Mouse (Mus musculus) monocyte, adult 5-6 weeks (primary cell): ENCODE data around the gene Timm9. TPM values are rescaled to one million over a fixed set of nuclear protein-coding genes. Genes with fewer than 3 reads are reported as not detected.
"Not testable (repeated sequence)": the region's sequence is repeated elsewhere in the genome, so short reads cannot be mapped to it uniquely, and the experiment has no call there.

Source experiments
- ATAC-seq: fragments of 153-309, 156-312 bp; replicated peaks from 2 replicates; pipeline ENCODE4 v1.8.0; 2017; ENCODE audit warnings: mild to moderate bottlenecking; ENCODE audit not compliant: low TSS enrichment, insufficient number of reproducible peaks, severe bottlenecking, poor library complexity, low FRiP score
- total RNA-seq: library from RNA; stranded (forward); fragments of 200-1000, 200-491, 200-594 nt; gene quantifications from 3 replicates; pipeline ENCODE4 v1.2.3, GENCODE M21; 2017

Gene Timm9
- total RNA-seq, 1 experiment from 2014 or later: 8.5 TPM

DNA sequence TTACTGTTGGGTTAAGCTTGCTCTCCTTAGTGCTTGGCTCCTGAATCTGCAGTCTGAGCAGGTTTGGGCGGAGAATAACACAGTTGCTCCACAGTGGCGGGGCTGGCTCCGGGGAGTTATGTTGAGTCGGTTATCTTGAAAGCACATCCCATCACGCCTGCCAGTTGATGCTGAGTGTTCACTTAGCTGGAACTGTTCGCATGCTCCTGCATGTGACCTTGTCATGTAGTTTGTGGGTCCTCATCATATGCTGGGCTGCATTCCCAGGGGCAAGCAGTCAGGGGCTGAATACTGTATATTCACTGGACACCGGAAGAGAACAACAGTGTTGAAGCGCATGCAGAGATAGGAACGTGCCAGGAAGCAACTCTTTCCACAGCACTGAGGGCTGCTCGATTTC, 23.4 kb downstream of the Timm9 start:
- no peak for ATAC-seq

DNA sequence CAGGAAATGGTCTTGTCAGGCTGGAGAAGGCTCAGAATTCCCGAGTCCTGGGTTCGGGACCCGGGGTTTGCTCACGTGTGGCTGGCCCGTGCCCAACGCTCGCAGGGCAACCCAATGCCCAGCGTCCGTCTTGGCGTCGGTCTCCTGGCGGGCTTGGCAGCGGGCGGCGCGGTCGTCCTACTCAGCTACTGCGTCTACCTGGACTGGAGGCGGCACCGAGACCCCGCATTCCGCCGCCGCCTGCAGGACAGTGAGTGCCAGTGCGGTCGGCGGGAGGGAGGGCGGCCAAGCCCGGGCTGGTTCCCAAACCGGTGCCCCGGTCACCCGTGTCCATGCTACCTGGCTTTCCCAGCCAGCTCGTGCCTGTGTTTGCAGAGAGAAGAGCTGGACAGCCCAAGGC, 25.2 kb downstream of the Timm9 start, which contains the start of gene Tomm20l:
Tomm20l (plus strand) TSS at position 98 of the 400 bp plus-strand sequence.
- no peak for ATAC-seq

DNA sequence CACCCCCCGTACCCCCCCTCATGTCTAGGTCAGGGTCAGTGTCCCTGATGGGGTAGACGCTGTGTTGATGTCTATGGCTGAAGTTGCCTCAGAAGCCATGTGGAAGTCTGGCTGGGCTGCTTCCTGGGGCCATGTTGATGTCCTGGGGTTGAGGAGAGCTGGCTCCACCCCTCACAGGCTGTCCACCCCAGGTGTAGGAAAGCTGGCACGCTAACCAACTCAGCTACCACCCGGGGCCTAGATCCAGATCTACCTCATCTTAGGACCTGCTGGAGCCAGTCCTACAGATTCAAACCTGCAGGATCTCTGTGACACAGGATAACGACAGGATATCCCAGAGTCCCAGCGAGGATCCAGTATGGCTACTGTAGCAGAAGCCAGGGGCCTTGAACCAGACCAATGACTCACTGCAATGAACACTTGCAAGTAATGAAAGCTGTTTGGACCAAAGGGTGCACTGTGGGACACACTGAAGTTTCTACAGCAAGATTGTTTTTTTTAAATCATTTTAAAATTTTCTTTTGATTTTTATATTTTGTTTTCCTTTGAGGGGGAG, 29.2 kb downstream of the Timm9 start:
- no peak for ATAC-seq

DNA sequence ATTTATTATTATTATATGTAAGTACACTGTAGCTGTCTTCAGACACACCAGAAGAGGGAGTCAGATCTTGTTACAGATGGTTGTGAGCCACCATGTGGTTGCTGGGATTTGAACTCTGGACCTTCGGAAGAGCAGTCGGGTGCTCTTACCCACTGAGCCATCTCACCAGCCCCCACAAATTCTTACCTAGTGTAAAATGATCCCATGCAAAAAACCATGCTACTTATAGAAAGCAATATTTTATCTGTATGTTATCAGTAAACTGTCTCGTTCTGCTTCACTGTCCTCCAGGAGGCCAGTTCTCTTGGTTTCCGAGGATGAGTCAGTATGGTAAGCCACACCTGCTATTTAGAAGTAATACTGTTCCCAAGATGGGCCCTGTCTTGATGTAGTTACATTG, 32.2 kb downstream of the Timm9 start:
- ATAC-seq: not testable (repeated sequence)

DNA sequence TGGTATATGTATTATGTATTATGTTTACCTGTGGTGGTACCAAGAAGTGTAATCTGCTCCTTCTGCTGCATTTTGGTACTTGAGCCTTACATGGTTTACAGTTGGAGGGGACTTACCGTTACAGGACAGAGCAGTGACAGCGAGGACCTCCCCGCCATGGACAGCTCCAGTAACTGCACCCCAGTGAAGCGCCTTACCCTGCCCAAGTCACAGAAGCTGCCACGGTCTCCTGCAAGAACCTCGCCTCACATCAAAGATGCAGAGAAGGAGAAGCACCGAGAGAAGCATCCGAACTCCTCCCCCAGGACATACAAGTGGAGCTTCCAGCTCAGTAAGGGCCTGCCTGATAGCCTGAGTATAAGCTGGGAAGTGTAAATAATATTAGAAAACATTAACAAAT, 50.2 kb downstream of the Timm9 start:
- no peak for ATAC-seq

Other genes starting within 250 kb of the Timm9 start
- gene Actr10, start 198.8 kb downstream of the Timm9 start, total RNA-seq: 46.0 to 74.1 TPM (median 73.9 TPM) in 3 replicates
- 262 to 390 TPM (median 305 TPM) in 3 replicates for gene Psma3, start 162.1 kb downstream of the Timm9 start, total RNA-seq
- 91.2 to 156 TPM (median 106 TPM) in 3 replicates for gene Arid4a, start 120.7 kb downstream of the Timm9 start, total RNA-seq
- gene Tomm20l, start 25.3 kb downstream of the Timm9 start, total RNA-seq: not detected in 3 replicates
- 4.9 to 12.1 TPM (median 5.4 TPM) in 3 replicates for gene 2700049A03Rik, start 164 bp upstream of the Timm9 start, total RNA-seq
- 0.43 to 0.78 TPM in 2 of 3 replicates, not detected in the other for gene Dact1, start 173.2 kb upstream of the Timm9 start, total RNA-seq